Mouse (Mus musculus) cerebellum, adult 2 months (tissue): ENCODE measurements around the gene 4930583I09Rik.

Source experiments
- CTCF ChIP-seq: fragments of 200-500 bp; IDR thresholded peaks from 2 replicates; pipeline ENCODE4 v1.5.1; 2011; ENCODE audit warnings: low read depth, mild to moderate bottlenecking, control low read depth, low read length, moderate library complexity, borderline replicate concordance; ENCODE audit not compliant: insufficient read depth
- POLR2A ChIP-seq: fragments of 200-500 bp; IDR thresholded peaks from 2 replicates; pipeline ENCODE4 v1.6.1; 2011; ENCODE audit warnings: low read length, control low read depth, borderline replicate concordance; ENCODE audit not compliant: insufficient read depth

DNA sequence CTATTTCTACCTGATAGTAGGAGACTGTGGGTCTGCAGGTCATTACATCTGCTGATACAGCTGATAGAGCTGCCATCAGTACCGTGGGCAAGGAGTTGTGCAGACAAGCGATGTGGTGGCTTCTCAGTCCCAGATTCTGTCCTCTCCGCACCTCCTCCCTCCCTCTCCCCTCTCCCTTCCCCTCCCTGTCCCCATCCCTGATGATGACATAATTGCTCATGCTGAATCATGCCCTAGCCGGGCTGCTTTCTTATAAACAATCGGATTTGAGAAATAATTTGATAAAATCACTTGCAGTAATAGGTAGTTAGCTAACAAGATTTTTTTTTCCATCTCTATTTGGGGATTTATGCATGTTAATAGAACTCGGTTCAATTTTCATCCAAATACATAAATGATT lies at the start of gene 4930583I09Rik:
- TF ChIP-seq POLR2A (no peak), CTCF (no peak)
